Mouse (Mus musculus): ENCODE results near the gene Hlf. TPM values are rescaled to one million over a fixed set of nuclear protein-coding genes. Genes with fewer than 3 reads are reported as not detected.

The Hlf gene
- total RNA-seq, 1 experiment: 1.4 TPM

- Histone ChIP-seq H3K27ac (ENCODE audit: insufficient read depth, low read depth, low read length, poor library complexity, severe bottlenecking) (no peak overlapping the region), H3K4me1 (ENCODE audit: control insufficient read depth in 2 of 2, insufficient read depth in 2 of 2, low read length in 2 of 2, poor library complexity in 1 of 2) (peaks cover 3 to 12% of the 10 kb centered on the region in 2 experiments; a peak in 2 of 4 replicates), H3K36me3 (ENCODE audit: control insufficient read depth, insufficient read depth, low read length, poor library complexity, severe bottlenecking) (no peaks in the 10 kb centered on the region; the same call in 1 of the 2 replicates), H3K9me3 (ENCODE audit: control insufficient read depth, insufficient read depth, low read depth, low read length) (no peaks in the 10 kb centered on the region), H3K4me3 (ENCODE audit: insufficient read depth in 1 of 2, low read depth in 1 of 2, low read length in 2 of 2, poor library complexity in 1 of 2, severe bottlenecking in 1 of 2) (no peak overlapping the region), H3K9ac (ENCODE audit: insufficient read depth, low read depth, low read length, poor library complexity, severe bottlenecking) (no peak overlapping the region)
- in situ Hi-C loops (cut with MboI; ENCODE audit: low sequenced_read_pairs in 2 of 2, unreplicated experiment in 2 of 2): no loop called here
- no peak for DNase-seq (ENCODE audit: low read depth, low spot score)
- TF ChIP-seq HCFC1 (IDR thresholded peaks at IDR 0.05; ENCODE audit: borderline replicate concordance, insufficient read depth, low read length): no peak
- no peak for TF ChIP-seq MAFK (IDR thresholded peaks at IDR 0.05; ENCODE audit: insufficient read depth, low read depth, low read length)
- TF ChIP-seq ZNF384 (IDR thresholded peaks at IDR 0.05; ENCODE audit: low read depth, low read length): no peak
- no peak for TF ChIP-seq CHD2 (IDR thresholded peaks at IDR 0.05; ENCODE audit: low read depth, low read length)
- no peak for TF ChIP-seq ZC3H11A (IDR thresholded peaks at IDR 0.05; ENCODE audit: borderline replicate concordance, low read depth, low read length)
These were observed 2.9 kb downstream of the Hlf start for GRCm38 (mm10) chr11:90387501-90388440.

- Histone ChIP-seq H3K4me3 (ENCODE audit: insufficient read depth in 1 of 2, low read depth in 1 of 2, low read length in 2 of 2, poor library complexity in 1 of 2, severe bottlenecking in 1 of 2) (no peak overlapping the region), H3K4me1 (ENCODE audit: control insufficient read depth in 2 of 2, insufficient read depth in 2 of 2, low read length in 2 of 2, poor library complexity in 1 of 2) (no peaks in the 10 kb centered on the region), H3K36me3 (ENCODE audit: control insufficient read depth, insufficient read depth, low read length, poor library complexity, severe bottlenecking) (no peaks in the 10 kb centered on the region), H3K9me3 (ENCODE audit: control insufficient read depth, insufficient read depth, low read depth, low read length) (no peaks in the 10 kb centered on the region), H3K9ac (ENCODE audit: insufficient read depth, low read depth, low read length, poor library complexity, severe bottlenecking) (no peak overlapping the region), H3K27ac (ENCODE audit: insufficient read depth, low read depth, low read length, poor library complexity, severe bottlenecking) (no peak overlapping the region)
- no peak for TF ChIP-seq ZNF384 (IDR thresholded peaks at IDR 0.05; ENCODE audit: low read depth, low read length)
- no peak for TF ChIP-seq ZC3H11A (IDR thresholded peaks at IDR 0.05; ENCODE audit: borderline replicate concordance, low read depth, low read length)
- no peak for TF ChIP-seq MAFK (IDR thresholded peaks at IDR 0.05; ENCODE audit: insufficient read depth, low read depth, low read length)
- TF ChIP-seq CHD2 (IDR thresholded peaks at IDR 0.05; ENCODE audit: low read depth, low read length): no peak
- TF ChIP-seq HCFC1 (IDR thresholded peaks at IDR 0.05; ENCODE audit: borderline replicate concordance, insufficient read depth, low read length): no peak
- no peak for DNase-seq (ENCODE audit: low read depth, low spot score)
- in situ Hi-C loops (cut with MboI; ENCODE audit: low sequenced_read_pairs in 2 of 2, unreplicated experiment in 2 of 2): no loop called here
These were observed 8.6 kb downstream of the Hlf start for GRCm38 (mm10) chr11:90382005-90382611.

GRCm38 (mm10) chr11:90381113-90381512, 9.6 kb downstream of the Hlf start:
- no peaks in the 10 kb centered on the region for H3K9me3 ChIP-seq (ENCODE audit: control insufficient read depth, insufficient read depth, low read depth, low read length)
- H3K9ac ChIP-seq (ENCODE audit: insufficient read depth, low read depth, low read length, poor library complexity, severe bottlenecking): no peak overlapping the region
- H3K4me3 ChIP-seq (ENCODE audit: insufficient read depth in 1 of 2, low read depth in 1 of 2, low read length in 2 of 2, poor library complexity in 1 of 2, severe bottlenecking in 1 of 2): no peak overlapping the region
- no peak for TF ChIP-seq CHD2 (IDR thresholded peaks at IDR 0.05; ENCODE audit: low read depth, low read length)
- no peak for TF ChIP-seq MAFK (IDR thresholded peaks at IDR 0.05; ENCODE audit: insufficient read depth, low read depth, low read length)
- TF ChIP-seq ZNF384 (IDR thresholded peaks at IDR 0.05; ENCODE audit: low read depth, low read length): no peak
- no peak for TF ChIP-seq HCFC1 (IDR thresholded peaks at IDR 0.05; ENCODE audit: borderline replicate concordance, insufficient read depth, low read length)
- no peak for TF ChIP-seq ZC3H11A (IDR thresholded peaks at IDR 0.05; ENCODE audit: borderline replicate concordance, low read depth, low read length)
- H3K4me1 ChIP-seq (ENCODE audit: control insufficient read depth in 2 of 2, insufficient read depth in 2 of 2, low read length in 2 of 2, poor library complexity in 1 of 2): no peaks in the 10 kb centered on the region
- no peak overlapping the region for H3K27ac ChIP-seq (ENCODE audit: insufficient read depth, low read depth, low read length, poor library complexity, severe bottlenecking)
- no peaks in the 10 kb centered on the region for H3K36me3 ChIP-seq (ENCODE audit: control insufficient read depth, insufficient read depth, low read length, poor library complexity, severe bottlenecking)
- in situ Hi-C loops (cut with MboI; ENCODE audit: low sequenced_read_pairs in 2 of 2, unreplicated experiment in 2 of 2): no loop called here
- DNase-seq (ENCODE audit: low read depth, low spot score): no peak

GRCm38 (mm10) chr11:90380131-90380685, 10.5 kb downstream of the Hlf start:
- H3K4me1 ChIP-seq (ENCODE audit: control insufficient read depth in 2 of 2, insufficient read depth in 2 of 2, low read length in 2 of 2, poor library complexity in 1 of 2): no peaks in the 10 kb centered on the region
- H3K9ac ChIP-seq (ENCODE audit: insufficient read depth, low read depth, low read length, poor library complexity, severe bottlenecking): no peak overlapping the region
- no peak overlapping the region for H3K4me3 ChIP-seq (ENCODE audit: insufficient read depth in 1 of 2, low read depth in 1 of 2, low read length in 2 of 2, poor library complexity in 1 of 2, severe bottlenecking in 1 of 2)
- H3K36me3 ChIP-seq (ENCODE audit: control insufficient read depth, insufficient read depth, low read length, poor library complexity, severe bottlenecking): no peaks in the 10 kb centered on the region
- no peaks in the 10 kb centered on the region for H3K9me3 ChIP-seq (ENCODE audit: control insufficient read depth, insufficient read depth, low read depth, low read length)
- DNase-seq (ENCODE audit: low read depth, low spot score): no peak
- in situ Hi-C loops (cut with MboI; ENCODE audit: low sequenced_read_pairs in 2 of 2, unreplicated experiment in 2 of 2): no loop called here
- no peak for TF ChIP-seq ZNF384 (IDR thresholded peaks at IDR 0.05; ENCODE audit: low read depth, low read length)
- H3K27ac ChIP-seq (ENCODE audit: insufficient read depth, low read depth, low read length, poor library complexity, severe bottlenecking): no peak overlapping the region
